Mouse (Mus musculus) hindbrain, embryonic 14.5 days (tissue): ENCODE results near the gene Zfp326. TPM values are rescaled to one million over a fixed set of nuclear protein-coding genes. Genes with fewer than 3 reads are reported as not detected.
A peak's percentile ranks its signal among the peaks of the same experiment; 100 is the strongest.

Experiments used
- ATAC-seq: fragments of 200-750 bp; cut with Nextera tagmentation; 2 replicates; pipeline ENCODE4 v1.8.0; 2017; ENCODE audit warnings: moderate number of reproducible peaks, mild to moderate bottlenecking, moderate TSS enrichment, moderate library complexity; ENCODE audit not compliant: low FRiP score
- DNase-seq: peaks from one replicate; pipeline ENCODE4 v3.0.0-alpha.2; 2015; ENCODE audit warnings: low spot score
- H3K27ac ChIP-seq: fragments of 300-500 bp; sonication (generic); 2 replicates; pipeline ENCODE4 v1.5.1; 2014; ENCODE audit warnings: mild to moderate bottlenecking, moderate library complexity
- H3K27me3 ChIP-seq: fragments of 300-500 bp; sonication (generic); 2 replicates; pipeline ENCODE4 v1.6.1; 2014; ENCODE audit warnings: mild to moderate bottlenecking, low read length, mixed read lengths; ENCODE audit not compliant: control insufficient read depth, insufficient read depth
- H3K36me3 ChIP-seq: fragments of 300-500 bp; sonication (generic); replicated peaks from 2 replicates; pipeline ENCODE4 v1.6.1; 2014; ENCODE audit not compliant: control insufficient read depth, insufficient read depth
- H3K4me1 ChIP-seq: fragments of 300-500 bp; sonication (generic); replicated peaks from 2 replicates; pipeline ENCODE4 v1.6.1; 2014; ENCODE audit warnings: antibody characterized with exemption, low read length, mixed read lengths; ENCODE audit not compliant: control insufficient read depth, insufficient read depth
- H3K4me2 ChIP-seq: fragments of 300-500 bp; sonication (generic); replicated peaks from 2 replicates; pipeline ENCODE4 v1.6.1; 2014; ENCODE audit warnings: mild to moderate bottlenecking, moderate library complexity
- H3K4me3 ChIP-seq: fragments of 300-500 bp; sonication (generic); replicated peaks from 2 replicates; pipeline ENCODE4 v1.5.1; 2014; ENCODE audit warnings: mild to moderate bottlenecking, low read length
- H3K9ac ChIP-seq: fragments of 300-500 bp; sonication (generic); 2 replicates; pipeline ENCODE4 v1.6.1; 2014
- H3K9me3 ChIP-seq: fragments of 300-500 bp; sonication (generic); 2 replicates; pipeline ENCODE4 v1.6.1; 2016; ENCODE audit warnings: low read length; ENCODE audit not compliant: control insufficient read depth
- WGBS: fragments of 180-500 bp; shearing (Covaris S2); extraction: QIAGEN DNeasy Blood & Tissue Kit; methylation state at CpG from one replicate; pipeline ENCODE4 v1.1.7; 2014; 5-methylcytosine and 5-hydroxymethylcytosine counted together
- polyA plus RNA-seq: library from polyadenylated mRNA; unstranded; fragments of >200 nt; fragmentation: Nextera tagmentation; extraction: Ambion mirVana; gene quantifications from 2 replicates; pipeline ENCODE4 v1.2.1, GENCODE M21; 2014

Zfp326 gene
- polyA plus RNA-seq, 1 experiment from 2014 or later, result 41.9 TPM

DNA sequence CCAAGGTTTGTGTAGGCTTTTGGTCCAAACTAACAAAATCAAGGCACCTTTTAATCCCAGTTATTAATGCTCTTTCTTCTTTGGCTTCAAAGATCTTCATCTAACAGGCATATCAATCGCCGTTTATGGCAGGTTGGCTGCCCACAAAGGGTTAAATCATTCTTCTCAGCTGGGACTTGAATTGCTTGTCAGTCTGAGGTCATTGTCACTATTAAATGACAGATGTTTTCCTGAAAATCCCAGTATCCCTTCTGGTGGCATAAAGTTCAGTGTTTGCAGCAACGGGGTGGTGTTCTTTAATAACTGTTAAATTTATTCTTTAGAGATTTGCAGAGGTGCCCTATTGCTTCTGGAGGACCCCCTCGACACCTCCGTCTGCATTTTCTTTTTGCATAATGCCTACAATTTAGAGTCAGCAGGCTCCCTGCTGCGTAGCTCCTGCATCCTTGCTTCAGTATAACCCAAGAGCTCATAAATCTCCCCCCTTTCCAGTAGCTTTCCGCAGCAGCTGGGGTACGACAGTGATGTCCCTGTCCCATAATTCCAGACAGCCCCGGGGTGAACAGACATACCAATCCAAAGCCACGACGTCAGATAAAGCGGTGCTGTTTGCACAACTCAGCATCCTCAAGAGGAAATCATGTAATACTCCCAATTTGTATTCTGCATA, 46.6 kb downstream of the Zfp326 start:
- Histone ChIP-seq H3K27ac (no peak overlapping the region), H3K27me3 (no peaks in the 10 kb centered on the region), H3K9ac (no peak overlapping the region), H3K4me3 (no peak overlapping the region), H3K36me3 (peaks cover 28% of the 10 kb centered on the region), H3K4me2 (no peak overlapping the region), H3K9me3 (no peaks in the 10 kb centered on the region), H3K4me1 (no peaks in the 10 kb centered on the region)
- peak; percentile 72 for ATAC-seq
- no peak for DNase-seq
- 32% methylated on average over 12 of the region's 12 CpGs for WGBS

DNA sequence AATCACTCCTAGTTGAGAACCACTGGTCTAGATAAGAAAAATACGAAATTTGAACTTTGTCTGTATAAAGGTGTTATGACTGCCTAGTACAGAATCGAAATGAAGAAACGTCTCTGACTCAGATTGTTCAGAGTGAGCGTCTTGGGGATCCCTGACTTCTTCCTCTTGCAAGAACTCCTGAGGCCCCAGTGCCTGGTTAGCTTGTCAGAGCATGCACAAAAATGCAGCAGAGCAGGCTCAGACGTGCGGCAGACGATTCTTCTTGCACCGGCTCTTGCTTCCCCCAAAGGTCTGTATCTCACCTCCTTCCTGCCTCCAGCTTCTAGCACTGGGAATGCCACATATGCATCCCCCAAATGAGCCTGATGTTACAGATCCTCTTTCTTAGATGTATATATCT, 48.0 kb downstream of the Zfp326 start:
- no peaks in the 10 kb centered on the region for H3K4me1 ChIP-seq

DNA sequence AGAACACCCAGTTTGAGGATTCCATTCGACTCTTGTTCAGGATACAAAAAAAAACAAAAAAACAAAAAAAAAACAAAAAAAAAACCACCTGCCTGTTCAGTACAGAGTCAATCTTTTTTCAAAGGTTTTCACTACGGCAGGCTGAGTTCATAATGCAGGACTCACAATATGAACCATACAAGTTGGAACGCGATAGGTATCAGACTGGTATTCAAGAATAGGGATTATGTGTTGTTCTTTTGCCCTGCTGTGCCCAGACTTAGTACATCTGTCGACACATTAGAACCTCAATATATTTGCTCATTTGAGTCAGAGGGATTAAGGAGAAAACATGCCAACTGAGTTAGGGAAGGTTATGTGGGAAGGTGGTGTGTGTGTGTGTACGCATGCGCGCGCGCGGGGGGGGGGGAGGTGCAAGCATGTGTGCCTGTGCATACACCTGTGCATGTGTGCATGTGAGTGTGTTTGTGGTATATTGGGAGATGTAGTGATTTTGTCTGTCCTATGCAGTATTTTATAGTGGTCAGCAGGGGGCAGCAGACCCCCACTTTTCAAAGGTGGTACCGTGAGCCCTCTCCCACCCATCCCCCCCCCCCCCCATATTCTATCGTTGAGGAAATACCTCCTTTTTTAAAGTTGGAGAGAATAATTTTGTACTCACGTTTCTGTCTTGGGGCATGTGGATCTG, 49.3 kb downstream of the Zfp326 start:
- ATAC-seq (peak; percentile 46; the same call in 1 of the 2 replicates), DNase-seq (no peak)
- Histone ChIP-seq H3K27me3 (no peaks in the 10 kb centered on the region), H3K4me1 (no peaks in the 10 kb centered on the region), H3K4me3 (no peak overlapping the region), H3K9me3 (no peaks in the 10 kb centered on the region), H3K36me3 (peaks cover 18% of the 10 kb centered on the region), H3K9ac (no peak overlapping the region), H3K4me2 (no peak overlapping the region), H3K27ac (no peak overlapping the region)
- 76% methylated on average over 14 of the region's 14 CpGs for WGBS

More for the DNA sequence above, 48.0 kb downstream of the Zfp326 start:
- H3K4me2 ChIP-seq, result no peak overlapping the region
- no peaks in the 10 kb centered on the region for H3K9me3 ChIP-seq
- H3K27ac ChIP-seq, result no peak overlapping the region
- 88% methylated on average over 8 of the region's 8 CpGs for WGBS
- H3K4me3 ChIP-seq, result no peak overlapping the region
- no peak for ATAC-seq
- no peak for DNase-seq
- H3K9ac ChIP-seq, result no peak overlapping the region
- no peaks in the 10 kb centered on the region for H3K27me3 ChIP-seq
- H3K36me3 ChIP-seq, result peaks cover 21% of the 10 kb centered on the region

DNA sequence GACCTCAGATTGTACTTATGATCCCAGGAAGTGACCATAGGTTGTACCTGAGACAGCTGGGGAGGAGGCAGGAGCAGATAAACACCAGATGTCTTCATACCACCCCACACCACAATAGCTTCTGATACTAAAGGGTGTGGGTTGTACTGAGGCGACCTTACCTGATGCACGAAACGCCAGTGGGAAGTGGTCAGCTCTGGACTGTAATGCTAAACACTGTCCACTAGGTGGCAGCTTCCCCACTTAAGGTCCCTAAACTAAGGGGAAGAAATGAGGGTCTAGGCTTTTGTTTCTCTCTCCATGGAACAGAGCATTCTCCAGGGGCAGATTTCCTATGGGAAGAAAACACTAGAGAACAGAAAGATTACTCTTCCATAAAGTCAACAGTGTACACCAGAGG, 53.9 kb downstream of the Zfp326 start:
- ATAC-seq, result no peak
- DNase-seq, result no peak
- Histone ChIP-seq H3K27ac (no peak overlapping the region), H3K9me3 (0 out of 2 replicates have a peak, but pooled peaks cover 9% of the 10 kb centered on the region), H3K4me3 (no peak overlapping the region), H3K4me1 (no peaks in the 10 kb centered on the region), H3K36me3 (peaks cover 12% of the 10 kb centered on the region), H3K27me3 (no peaks in the 10 kb centered on the region), H3K4me2 (no peak overlapping the region), H3K9ac (no peak overlapping the region)
- WGBS, result 32% methylated on average over 3 of the region's 3 CpGs

DNA sequence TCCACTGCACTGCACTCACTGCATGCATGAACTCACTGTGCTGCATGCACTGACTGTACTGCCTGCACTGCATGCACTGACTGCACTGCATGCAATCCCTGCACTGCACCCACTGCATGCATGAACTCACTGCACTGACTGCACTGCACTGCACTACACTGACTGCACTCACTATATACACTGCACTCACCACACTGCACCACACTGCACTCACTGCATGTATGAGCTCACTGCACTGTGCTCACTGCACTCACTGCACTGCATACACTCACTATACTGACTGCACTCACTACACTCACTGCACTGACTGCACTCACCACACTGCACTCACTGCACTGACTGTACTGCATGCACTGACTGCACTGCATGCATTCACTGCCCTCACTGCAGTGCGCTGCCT, 56.0 kb downstream of the Zfp326 start:
- ATAC-seq (no peak; the same call in 1 of the 2 replicates), DNase-seq (no peak)
- H3K9me3 ChIP-seq, result 0 out of 2 replicates have a peak, but pooled peaks cover 9% of the 10 kb centered on the region
- no peak overlapping the region for H3K4me3 ChIP-seq
- no peak overlapping the region for H3K4me2 ChIP-seq
- H3K4me1 ChIP-seq, result no peaks in the 10 kb centered on the region
- H3K27ac ChIP-seq, result no peak overlapping the region
- H3K27me3 ChIP-seq, result no peaks in the 10 kb centered on the region
- no peak overlapping the region for H3K9ac ChIP-seq
- WGBS, result 96% methylated on average over 1 of the region's 1 CpGs
- peaks cover 10% of the 10 kb centered on the region; the same call in 1 of the 2 replicates for H3K36me3 ChIP-seq

DNA sequence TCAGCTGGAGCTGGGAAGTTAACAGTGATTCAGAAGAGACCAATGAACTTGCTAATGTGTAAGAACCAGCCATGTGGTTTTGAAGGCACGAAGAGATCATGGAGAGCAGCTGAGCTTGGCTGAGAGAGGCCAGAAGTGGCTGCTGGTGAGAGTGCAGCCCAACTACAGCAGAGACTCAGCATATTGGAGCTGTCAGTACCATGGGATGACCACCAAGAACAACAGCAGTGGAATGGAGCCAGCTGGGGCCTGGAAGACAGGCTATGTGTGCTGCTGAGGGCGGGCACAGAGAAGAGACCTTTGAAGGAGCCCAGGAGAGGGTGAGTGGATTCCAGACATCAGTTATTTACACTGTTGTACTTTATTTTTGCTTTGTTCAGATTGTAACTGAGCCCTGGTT, 65.6 kb downstream of the Zfp326 start:
- Histone ChIP-seq H3K4me2 (no peak overlapping the region), H3K4me3 (no peak overlapping the region), H3K27me3 (no peaks in the 10 kb centered on the region), H3K9me3 (no peaks in the 10 kb centered on the region), H3K27ac (no peak overlapping the region), H3K9ac (no peak overlapping the region), H3K4me1 (no peaks in the 10 kb centered on the region), H3K36me3 (no peaks in the 10 kb centered on the region)
- WGBS, result 88% methylated on average over 2 of the region's 2 CpGs
- ATAC-seq (no peak), DNase-seq (no peak)

Other genes starting within 250 kb of the Zfp326 start
- 38.4 and 40.3 TPM in 2 replicates for gene Lrrc8d, start 176.6 kb upstream of the Zfp326 start, polyA plus RNA-seq